Mouse (Mus musculus) kidney, postnatal 10 days (tissue): ENCODE measurements at regions not wholly inside any gene's neighbourhood (a gene's known extent, or its start where the extent isn't known, plus 50 kb on each side); places are given as distances from the start of the nearest gene placed in this dataset.

ENCODE experiments used
- DNase-seq: peaks from one replicate; pipeline ENCODE4 v3.0.0; 2021; ENCODE audit warnings: mixed read lengths

DNA sequence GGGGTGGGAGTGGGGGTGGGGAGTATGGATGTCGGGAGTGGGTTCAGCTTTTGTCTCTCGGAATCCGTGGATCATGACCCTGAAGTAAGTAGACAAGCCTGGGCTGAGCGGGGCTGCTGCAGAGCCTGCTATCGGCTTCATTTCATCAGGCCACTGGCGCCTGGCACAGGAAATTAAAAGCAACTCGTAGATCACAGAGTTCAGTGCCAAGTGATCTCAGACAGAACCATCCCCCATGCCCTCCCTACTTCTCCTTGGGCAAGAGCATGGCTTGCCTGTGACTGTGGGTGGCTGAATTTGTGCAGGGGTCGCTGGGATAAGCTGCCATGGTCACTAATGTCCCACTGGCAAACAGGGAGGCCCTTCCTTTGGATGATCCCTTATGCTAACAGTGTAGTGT is 161.3 kb upstream of the Il12b start:
- no peak for DNase-seq

DNA sequence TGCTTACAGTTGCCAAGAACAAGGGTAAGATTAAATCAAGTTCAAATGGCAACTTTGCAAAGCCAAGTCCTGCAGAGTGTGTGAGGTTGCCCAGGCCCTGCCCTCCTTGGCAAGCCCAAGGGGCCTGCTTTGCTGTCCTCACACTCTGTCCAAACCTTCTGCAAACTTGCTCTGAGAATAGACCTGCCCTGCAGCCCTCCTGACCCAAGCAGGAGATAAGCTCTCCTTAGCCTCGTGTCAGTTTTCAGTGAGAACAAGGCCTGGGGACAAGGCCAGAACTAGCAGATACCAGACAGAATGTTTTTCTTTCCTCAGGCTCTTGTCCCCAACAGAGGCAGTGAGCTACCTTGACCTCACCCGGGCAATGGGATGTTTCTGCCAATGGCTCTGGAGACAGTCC is 156.7 kb upstream of the Il12b start:
- no peak for DNase-seq

DNA sequence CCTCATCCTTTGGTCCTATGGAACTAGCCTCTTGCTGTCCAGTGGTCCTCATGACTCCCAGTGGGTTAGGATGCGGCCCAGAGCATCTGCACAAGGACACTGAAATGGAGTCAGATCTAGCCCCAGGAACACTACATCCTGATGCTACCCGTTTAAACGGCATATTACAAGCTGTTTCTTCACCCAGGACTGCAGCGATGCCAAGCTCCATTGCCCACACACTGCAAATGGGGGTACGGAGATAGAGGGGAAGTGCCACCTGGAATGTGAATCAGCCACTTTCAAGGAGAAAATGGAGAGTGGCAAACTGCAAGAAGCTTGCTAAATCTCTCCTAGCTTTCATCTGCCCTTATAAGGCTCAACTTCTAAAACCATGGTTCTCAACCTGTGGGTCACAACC is 148.0 kb upstream of the Il12b start:
- no peak for DNase-seq

DNA sequence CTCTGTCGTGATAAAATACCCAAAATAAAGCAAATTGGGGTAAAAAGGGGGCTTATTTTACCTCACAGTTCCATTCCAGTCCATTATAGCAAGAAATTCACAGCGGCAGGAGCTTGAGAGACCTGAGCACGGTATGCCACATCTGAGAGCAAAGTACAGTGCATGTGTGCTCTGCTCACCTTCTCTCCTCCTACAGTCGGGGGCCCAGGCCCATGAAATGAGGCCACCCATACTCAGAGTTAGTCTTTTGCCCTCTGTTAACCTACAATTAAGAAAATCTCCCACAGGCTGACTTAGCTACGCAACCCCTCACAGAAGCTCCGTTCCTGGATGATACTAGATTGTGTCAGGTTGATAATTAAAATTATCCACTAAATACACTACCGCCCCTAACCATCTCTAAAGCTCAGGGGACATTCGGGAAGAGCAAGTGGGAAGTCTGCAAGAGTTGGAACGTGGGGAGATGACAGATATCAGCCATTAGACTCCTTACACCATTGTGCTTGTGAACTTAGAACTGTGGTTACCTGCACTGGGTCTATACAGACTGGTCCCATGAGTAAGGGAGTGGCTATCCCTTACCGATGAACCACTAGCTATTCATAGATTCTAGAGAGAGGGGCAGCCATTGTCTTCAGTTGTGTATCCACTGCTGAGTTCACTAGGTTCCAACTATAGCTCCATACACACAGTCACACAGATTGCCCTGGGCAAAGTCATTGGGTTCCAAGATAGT is 139.3 kb upstream of the Il12b start:
- DNase-seq, result no peak

DNA sequence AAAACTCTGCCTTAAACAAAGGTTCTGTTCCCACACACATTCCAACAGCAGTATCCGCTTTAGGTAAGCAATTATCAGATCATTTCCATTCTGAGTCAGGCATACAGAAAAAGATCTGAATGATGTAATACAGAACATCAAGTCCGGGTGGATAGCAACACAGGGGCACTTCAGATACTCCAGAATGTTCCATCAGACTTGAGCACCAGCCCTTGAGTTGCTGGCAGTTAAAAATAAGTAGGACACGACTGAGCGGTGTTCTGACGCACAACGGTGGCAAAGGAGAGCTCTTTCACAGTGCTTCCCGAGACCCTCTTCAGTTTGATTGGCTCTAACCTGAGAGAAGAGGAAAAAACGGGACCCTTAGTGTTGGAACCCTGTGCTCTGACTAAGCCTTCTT is 138.2 kb upstream of the Il12b start:
- DNase-seq, result no peak

DNA sequence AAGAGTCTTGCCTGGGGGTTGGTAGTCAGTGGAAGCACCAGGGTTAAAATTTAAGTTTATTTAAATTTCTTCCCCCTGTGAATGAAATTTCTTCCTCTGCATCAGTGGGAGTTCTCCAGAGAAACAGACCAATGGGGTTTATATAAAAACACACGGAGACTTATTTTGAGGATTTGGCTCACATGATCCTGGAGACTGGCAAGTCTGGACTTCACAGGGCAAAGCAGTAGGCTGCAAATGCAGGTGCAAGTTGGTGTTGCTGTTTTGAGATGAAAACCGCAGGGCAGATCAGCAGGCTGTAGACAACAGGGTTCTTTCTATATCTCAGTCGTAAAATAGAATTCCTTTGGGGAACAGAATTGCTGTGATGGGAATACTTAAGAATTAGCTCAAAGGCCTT is 137.3 kb upstream of the Il12b start:
- no peak for DNase-seq

DNA sequence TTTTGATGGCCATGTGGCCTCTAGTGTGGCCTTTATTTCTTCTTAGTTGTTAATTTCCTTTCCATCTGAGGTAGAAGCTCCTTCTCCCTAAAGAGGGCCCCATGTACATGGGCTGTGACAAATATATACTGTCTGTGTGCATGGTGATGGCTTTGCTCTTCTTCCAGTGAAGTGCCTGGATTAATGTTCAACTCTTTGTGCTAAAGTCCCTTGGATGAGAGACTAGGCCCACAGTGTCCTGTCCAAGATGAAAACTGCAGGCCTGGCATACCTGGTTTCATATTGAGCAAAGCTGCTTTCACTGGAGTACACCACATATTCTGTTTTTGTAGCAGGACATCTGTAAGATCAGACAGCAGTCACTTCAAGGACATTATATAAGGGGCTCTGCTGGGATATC is 127.6 kb upstream of the Il12b start:
- peak; percentile 6 for DNase-seq

DNA sequence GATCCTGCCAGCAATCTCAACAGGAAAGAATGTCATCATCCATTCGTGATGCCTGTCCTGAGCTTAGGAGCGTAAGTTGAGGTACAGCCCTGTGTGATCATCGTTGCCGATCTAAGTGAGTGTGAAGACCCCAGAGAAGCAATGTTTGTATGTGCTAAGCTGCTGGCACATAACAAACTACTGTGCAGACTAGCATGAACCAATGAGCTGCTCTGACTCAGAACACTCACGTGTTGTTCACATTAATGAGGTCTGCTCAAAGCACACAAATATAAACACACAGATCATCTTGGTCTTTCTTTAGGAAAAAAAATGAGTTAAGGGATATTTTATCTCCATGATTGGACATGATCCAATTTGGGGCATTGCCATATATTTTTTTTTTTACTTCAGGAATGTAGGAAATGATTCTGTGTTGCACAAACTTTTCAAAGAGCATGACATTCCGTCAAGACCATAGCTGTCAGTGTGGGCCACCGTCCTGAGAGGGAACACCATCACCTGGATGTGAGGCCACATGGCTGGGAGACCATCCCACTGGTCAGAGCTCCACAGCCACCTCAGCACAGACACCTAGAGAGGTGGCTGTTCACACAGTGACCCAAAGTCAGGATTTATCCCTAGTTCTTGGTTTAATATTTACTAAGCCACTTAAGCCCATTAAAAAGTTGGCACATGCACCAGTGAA is 121.2 kb upstream of the Il12b start:
- no peak for DNase-seq

DNA sequence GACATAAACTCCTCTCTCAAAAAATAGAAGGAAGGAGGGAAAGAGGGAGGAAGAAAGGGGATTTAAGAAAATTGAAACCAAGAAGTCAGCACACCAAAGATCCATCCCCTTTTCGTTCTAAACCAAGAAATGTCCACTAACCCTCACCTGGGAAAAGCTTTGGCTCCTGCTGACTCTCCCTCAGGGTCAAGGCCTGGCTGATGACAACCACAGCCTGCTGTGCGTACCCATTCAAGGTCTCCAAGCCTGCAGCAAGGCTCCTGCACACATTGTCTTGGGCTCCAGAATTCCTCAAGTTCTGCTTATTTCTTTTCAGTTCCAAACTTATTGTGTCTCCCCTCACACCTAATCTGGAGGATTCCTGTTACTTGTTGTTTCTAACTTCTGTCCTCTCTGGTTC is 113.9 kb upstream of the Il12b start:
- no peak for DNase-seq

DNA sequence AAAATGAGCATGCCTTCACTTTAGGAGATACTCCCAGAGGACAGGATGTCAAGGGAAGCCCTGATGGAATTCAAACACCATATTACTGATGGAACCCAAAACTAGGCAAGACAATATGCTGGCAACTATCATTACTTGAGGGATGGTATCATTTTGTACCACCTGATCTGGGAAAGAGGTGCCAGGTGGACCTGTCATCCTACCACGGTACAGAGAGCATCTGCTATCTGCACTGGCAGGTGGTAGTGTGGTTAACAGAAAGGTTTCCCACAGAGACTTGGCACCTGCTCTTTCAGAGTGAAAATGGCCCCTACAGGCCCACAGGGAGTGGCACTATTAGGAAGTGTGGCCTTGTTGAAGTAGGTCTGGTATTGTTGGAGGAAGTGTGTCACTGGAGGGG is 111.0 kb upstream of the Il12b start:
- DNase-seq, result no peak

DNA sequence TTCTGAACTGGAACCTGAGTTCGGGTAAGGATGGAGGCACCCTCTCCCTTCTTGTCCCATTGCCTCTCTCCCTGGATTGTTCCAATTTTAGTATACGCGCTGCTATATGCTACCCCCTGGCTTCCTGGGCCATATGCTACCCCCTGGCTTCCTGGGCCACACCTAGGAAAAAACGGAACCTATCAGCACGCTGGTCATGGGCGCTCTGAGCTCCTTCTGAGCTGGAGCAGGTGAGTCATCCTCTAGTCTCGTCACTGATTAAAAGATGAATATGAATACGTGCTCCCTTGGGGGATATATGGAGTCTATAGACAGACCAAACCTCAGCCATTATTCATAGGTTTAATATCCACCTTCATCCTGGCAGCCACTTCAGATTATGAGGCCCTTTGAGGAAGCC is 96.1 kb upstream of the Il12b start:
- no peak for DNase-seq

DNA sequence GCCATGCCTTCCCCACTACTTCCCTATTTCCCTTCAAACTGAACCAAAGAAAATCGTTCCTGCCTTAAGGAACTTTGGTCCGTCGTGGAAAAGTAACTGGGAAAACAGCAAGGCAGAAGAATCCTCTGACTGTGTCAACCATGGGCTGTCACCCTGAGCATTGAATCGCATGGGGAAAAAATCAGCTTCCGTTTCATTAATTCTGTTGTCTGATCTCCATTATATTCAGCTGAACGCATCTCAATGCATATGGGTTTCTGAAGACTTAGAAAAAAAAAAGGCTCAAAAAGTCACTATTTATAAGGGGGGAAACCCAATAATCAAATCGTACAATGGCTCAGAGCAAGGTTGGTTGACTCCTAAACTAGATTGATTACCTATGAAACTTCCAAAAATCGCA is 83.8 kb upstream of the Il12b start:
- no peak for DNase-seq

DNA sequence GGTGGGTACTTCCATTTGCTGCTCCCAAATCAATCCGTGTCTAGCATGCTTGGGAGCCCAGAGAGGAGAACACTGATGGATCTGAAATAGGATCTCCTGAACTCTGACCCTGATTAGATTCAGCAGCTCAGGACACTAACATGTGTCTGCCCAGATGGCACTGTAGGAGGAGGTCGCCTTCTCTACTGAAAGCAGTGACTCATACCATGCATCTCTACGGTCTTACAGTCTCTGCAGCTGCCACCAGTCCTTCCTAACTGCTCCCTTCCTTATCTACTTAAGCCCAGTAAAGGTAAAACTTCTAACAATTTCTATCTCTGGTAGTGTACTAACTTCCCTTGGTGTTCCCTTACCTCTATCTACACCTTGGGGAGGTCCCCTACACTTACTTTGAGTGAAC is 80.7 kb upstream of the Il12b start:
- DNase-seq, result no peak

DNA sequence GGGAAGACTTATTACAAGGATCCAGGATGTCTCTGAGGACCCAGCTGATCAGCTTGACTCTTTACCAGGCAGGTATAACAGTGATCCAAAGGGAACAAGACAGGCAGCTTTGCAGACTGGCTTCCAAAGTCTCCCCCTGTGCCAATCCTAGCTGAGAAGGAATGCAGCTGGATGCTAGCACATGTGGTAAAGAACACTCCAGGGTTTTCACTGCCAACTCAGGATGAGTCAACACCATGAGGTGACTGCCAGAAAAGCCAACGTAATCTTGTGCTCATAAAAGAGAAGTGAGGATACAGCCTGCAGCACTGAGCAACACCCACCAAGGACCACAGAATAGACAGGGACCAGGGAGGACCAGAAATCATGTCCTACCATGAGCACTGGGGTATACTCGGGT is 76.5 kb upstream of the Il12b start:
- no peak for DNase-seq

DNA sequence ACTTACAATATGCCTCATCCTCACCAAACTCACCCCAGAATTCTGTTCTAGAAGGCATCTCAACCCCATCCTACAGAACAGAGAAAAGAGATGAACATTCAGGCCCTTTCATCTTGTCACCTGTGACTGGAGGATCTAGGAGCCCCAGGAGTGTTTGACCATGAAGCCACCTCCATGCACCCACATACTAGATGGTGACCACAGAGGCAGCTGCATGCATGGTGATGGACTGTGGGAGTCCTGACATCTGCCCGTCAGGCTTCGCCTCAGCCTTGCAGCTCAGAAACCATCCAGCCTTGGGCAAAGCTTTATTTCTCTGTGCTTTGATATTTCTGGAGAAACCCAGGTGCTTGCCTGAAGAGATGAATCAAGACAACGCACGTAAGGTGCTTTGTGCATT is 74.8 kb upstream of the Il12b start:
- no peak for DNase-seq

DNA sequence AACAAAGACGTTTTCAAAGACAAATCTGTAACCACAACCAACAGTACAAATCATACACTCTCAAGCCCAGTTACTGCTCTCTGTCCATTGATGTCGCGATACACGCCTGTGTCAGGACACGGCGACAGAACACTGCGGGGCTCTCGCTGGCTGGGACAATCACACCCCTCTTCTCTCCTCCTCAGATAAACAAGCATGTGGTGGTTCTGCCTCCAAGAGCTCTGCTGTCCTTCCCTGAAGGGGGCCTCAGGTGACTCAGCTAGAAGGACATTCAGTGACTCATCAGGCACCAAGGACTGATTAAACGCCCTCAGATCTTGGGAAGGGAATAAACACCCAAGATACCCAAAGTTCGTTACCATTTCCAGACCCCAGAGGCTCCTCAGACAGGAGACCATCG is 74.3 kb upstream of the Il12b start:
- no peak for DNase-seq

DNA sequence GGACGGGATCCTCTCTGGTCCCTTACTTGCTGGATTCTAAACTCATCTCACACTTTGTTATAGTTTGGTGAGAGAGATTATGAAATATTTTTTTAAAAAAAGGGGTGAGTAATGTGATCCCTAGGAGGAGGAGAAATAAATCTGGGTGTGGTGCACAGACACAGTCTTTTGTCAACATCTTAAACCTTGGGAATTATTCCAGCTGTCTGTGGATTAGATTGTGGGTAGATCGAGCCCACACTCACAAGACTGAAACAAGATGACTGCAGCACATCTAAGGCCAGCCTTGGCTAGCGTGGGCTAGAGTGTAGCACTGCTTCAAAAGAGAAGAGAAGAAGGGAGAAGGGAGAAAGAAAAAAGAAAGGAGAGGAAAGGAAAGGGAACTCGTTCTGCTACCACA is 70.4 kb upstream of the Il12b start:
- no peak for DNase-seq

DNA sequence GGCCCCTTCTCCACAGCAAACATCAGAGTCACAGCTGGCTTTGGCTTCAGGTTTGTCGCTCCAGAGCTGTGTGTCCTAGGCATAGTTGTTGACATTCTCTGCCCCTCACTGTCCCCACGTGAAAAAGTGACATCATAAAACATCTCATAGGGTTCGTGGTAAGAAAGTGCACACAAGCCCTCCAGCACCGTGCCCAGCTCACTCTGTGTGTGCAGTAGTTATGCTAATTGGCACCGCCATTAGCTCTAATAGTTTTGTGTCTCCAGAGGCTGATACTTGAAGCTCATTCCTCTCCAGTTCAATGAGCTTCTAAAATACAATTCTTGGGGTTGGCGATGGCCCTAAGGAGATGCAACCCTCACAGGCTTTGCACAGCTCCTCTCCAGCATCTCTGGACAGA is 69.4 kb upstream of the Il12b start:
- DNase-seq, result no peak

DNA sequence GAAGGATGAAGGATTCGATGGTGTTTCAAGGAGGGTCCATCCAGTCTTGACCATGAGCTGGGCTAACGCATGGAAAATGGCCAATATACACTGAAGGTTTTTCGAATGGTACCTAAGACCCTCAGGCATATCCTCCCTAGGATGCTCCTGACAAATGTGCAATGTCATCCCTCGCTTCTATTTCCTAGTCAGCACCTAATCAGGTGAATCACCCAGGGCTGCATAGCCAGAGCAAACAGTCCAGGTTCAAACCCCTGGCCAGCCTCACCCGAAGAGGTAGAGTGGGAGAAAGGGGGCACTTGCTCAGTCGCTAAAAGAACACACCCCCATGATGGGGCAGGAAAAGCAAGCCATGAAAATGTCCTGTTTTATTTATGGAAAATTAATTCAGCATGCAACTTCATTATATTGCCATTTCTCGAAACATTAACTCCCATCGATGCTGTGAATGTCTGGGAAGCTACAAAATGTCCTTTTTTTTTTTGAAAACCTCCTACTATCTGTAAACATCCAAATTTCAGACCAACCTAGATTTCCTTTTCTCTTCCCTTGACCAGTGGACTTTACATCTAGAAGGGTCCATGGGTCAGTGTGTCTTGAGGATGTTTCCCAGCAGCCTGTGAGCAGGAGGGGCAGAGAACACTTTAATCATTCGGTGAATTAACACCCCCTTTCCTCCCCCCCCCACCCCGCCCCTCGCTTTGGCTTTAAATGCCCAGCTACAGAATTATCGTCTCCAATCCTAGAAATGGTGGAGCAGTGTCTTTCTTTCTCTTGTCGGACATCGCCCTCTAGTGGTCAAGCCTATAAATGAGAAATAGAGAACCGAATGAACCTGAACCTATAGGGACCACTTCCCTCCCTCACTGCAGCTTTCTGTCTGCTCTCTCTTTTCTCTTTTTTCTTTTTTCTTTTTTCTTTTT is 68.8 kb upstream of the Il12b start:
- DNase-seq, result peak; percentile 72

DNA sequence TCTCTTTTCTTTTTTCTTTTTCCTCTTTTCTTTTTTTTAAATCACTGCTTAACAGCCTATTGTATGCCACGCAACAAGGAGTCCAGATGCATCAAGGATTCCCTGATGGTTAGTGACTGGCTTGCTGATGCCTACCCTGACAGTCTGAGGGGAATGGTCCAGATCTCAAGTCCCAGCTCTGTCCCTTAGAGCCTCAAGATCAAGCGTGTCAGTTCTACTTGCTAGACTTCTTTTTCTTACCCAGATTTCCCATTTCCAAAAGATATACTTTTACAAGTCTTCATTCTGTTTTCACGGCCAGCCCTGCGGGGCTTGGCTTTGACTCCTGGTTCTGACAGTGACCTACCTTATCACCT is 68.1 kb upstream of the Il12b start:
- DNase-seq, result no peak

DNA sequence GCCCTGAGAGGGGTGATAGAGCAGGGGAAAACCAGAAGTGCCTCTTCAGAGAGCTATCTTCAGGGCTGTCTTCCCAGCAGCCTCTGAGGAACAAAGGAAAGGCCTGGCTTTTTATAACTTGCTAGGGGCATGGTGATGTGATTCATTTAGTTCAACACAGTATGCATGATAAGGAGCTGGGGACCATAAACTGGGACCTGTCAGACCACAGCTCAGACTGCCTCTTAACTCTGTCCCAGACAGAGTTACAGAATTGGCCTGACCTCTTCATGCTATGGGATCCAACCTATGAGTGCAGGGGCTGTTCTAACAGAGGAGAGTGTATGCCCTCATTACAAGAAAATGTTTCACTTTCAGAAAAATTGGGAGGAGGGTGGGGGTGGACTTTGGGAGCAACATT is 59.3 kb upstream of the Il12b start:
- no peak for DNase-seq

DNA sequence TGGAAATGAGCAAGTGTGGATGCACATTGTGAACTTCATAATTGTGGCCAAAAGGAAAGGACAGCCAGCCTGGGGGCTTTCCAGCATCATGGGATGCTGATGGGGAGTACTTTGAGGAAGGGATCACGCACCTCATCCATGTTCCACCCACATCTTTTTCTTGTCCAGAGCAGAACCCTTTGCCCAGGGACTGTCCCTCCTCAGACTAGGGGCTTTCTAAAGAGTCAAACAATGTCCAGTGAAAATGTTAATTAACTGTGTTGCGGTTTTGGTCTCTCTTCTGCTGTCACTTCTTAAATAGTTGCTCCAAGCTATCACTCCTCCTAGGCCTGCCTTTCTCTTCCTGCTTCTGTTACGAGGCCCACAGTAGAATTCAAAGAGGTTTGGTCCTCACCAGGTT is 51.6 kb upstream of the Il12b start:
- no peak for DNase-seq

DNA sequence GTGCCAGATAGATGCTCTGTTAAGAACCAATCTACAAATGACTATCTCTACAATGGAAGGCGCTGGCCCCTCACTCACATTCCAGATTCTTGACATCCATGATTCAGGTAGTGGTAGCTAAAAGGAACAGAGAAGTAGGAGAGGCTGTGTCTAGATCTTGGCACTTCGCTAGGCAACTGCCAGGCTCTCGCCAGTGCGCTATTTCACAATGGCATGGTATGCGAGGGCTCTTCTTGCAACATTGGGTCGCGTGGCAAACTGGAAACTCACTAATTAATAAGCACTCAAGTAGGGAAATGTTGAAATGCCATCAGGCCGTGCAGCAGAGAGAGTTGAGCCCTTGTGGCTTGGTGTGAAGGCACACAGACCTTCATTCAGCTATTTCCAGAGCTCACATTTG is 50.3 kb upstream of the Il12b start:
- no peak for DNase-seq
